Mouse (Mus musculus): ENCODE results near the gene Dph6.

DNA sequence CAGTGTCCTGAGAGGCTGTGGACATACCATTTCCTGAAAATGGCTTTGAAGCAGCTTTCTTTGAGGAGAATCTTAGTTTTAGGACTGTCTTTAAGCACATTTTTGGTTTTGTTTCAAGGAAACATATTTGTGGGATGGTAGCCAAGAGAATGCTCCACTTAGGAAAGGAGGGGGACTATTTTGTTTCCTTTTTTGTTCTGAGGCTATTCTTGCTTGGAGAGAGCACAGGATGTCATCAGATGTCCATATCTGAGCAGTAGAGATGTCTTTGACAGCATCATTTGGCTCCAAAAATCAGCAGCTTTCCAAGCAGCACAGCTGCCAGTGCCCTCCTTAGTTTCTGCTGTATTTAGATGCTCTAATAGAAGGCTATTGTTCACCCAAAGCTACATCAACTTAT, 167.8 kb downstream of the Dph6 start:
- TF ChIP-seq CTCF (IDR thresholded peaks at IDR 0.05), result no peak
- no peak for TF ChIP-seq EP300 (IDR thresholded peaks at IDR 0.05)
